Mouse (Mus musculus): ENCODE measurements at regions not wholly inside any gene's neighbourhood (a gene's known extent, or its start where the extent isn't known, plus 50 kb on each side); places are given as distances from the start of the nearest gene placed in this dataset.

DNA sequence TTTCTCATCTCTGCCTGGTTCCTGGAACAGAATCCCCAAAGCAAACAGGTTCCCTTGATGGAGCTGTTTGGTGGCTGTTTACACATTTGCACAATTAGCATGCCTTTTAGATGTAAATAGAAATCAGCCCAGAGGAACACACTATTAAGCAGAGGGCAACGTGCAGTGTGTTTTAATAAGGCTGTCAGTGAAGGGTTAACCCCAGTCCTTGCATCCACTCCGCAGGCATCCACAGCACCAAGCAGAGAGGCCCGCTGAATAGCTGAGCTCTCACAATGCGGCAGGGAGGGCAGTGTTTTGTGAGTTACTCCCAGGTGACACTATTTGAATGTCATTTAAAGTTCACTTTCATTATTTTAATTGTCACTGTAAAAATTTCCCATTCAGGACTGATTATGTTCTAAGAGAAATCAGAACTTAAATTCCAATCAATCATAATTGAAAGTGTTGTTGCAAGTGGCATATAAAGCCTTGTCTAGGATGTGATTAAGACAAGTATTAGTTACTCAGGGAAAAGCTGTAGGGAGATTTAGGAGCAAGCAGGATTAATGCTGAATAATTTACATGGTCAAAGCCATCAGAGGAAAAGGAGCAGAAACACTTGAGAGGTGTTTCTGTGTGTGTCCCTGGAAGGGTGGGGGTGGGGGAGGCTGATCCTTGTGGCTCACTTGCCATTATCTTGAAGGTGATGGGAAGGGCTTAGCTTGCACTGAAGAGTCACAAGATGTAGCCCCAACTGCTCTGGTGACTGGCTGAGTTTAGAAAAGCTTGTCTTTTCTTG, 528.1 kb downstream of the Gm9195 start:
- H3K4me1 ChIP-seq (ENCODE audit: insufficient read depth, low read depth, low read length): no peaks in the 10 kb centered on the region
- H3K9me3 ChIP-seq (ENCODE audit: low read length): no peaks in the 10 kb centered on the region
- no peaks in the 10 kb centered on the region for H3K27me3 ChIP-seq (replicated peaks; ENCODE audit: insufficient read depth, low read length)
- no peak overlapping the region for H3K9ac ChIP-seq (replicated peaks; ENCODE audit: low read depth)
- H3K36me3 ChIP-seq (ENCODE audit: insufficient read depth, low read length): no peaks in the 10 kb centered on the region
- no peak overlapping the region for H3K4me3 ChIP-seq (ENCODE audit: low read depth, low read length)
- TF ChIP-seq CTCF (IDR thresholded peaks at IDR 0.05) (no peak), EP300 (IDR thresholded peaks at IDR 0.05) (no peak)
- H3K27ac ChIP-seq (ENCODE audit: low read length): no peak overlapping the region
- ATAC-seq: no peak
- no peak overlapping the region for H3K4me2 ChIP-seq (replicated peaks; ENCODE audit: low read depth, low read length)
- no peak for DNase-seq (ENCODE audit: low spot score)
- WGBS: 6% methylated on average over 4 of the region's 4 CpGs

- H3K4me3 ChIP-seq (ENCODE audit: low read depth, low read length): no peak overlapping the region
Observed at GRCm38 (mm10) chr14:71948701-71949100, 542.9 kb downstream of the Gm9195 start.

DNA sequence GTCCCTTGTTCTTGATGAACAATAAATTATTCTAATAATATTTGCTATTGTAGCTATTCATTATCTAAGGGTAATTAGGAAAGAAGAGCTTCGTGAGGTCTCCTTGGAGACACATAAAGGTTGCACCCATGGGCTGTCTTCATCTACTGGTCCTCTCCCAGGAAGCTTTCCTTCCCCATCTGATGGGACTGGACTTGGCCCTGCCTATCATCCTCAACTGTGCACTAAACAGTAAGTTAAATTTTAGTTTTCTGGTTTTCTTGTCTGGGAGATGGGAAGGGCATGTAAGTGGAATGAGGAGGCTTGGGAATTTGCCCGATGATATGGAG, 554.5 kb downstream of the Gm9195 start:
- no peak for ATAC-seq
- Histone ChIP-seq H3K4me1 (ENCODE audit: insufficient read depth, low read depth, low read length) (no peaks in the 10 kb centered on the region), H3K9ac (replicated peaks; ENCODE audit: low read depth) (no peak overlapping the region), H3K36me3 (ENCODE audit: insufficient read depth, low read length) (no peaks in the 10 kb centered on the region), H3K9me3 (ENCODE audit: low read length) (no peaks in the 10 kb centered on the region), H3K4me3 (ENCODE audit: low read depth, low read length) (no peak overlapping the region), H3K27ac (ENCODE audit: low read length) (no peak overlapping the region), H3K4me2 (replicated peaks; ENCODE audit: low read depth, low read length) (no peak overlapping the region), H3K27me3 (replicated peaks; ENCODE audit: insufficient read depth, low read length) (no peaks in the 10 kb centered on the region)
- no peak for DNase-seq (ENCODE audit: low spot score)
- TF ChIP-seq CTCF (IDR thresholded peaks at IDR 0.05) (no peak), EP300 (IDR thresholded peaks at IDR 0.05) (no peak)
- 79% methylated on average over 2 of the region's 2 CpGs for WGBS

More at GRCm38 (mm10) chr14:71948701-71949100, 542.9 kb downstream of the Gm9195 start:
- no peak for TF ChIP-seq CTCF (IDR thresholded peaks at IDR 0.05)
- TF ChIP-seq EP300 (IDR thresholded peaks at IDR 0.05): no peak
- ATAC-seq (no peak), DNase-seq (ENCODE audit: low spot score) (no peak)
- Histone ChIP-seq H3K36me3 (ENCODE audit: insufficient read depth, low read length) (no peaks in the 10 kb centered on the region), H3K27me3 (replicated peaks; ENCODE audit: insufficient read depth, low read length) (no peaks in the 10 kb centered on the region), H3K9ac (replicated peaks; ENCODE audit: low read depth) (no peak overlapping the region), H3K4me2 (replicated peaks; ENCODE audit: low read depth, low read length) (no peak overlapping the region), H3K27ac (ENCODE audit: low read length) (no peak overlapping the region), H3K4me1 (ENCODE audit: insufficient read depth, low read depth, low read length) (no peaks in the 10 kb centered on the region), H3K9me3 (ENCODE audit: low read length) (no peaks in the 10 kb centered on the region)
- WGBS: 78% methylated on average over 2 of the region's 2 CpGs

GRCm38 (mm10) chr14:71936373-71937156, 555.1 kb downstream of the Gm9195 start:
- no peaks in the 10 kb centered on the region for H3K36me3 ChIP-seq (ENCODE audit: insufficient read depth, low read length)
- no peak overlapping the region for H3K4me2 ChIP-seq (replicated peaks; ENCODE audit: low read depth, low read length)
- WGBS: 61% methylated on average over 6 of the region's 6 CpGs
- DNase-seq (ENCODE audit: low spot score): no peak
- no peak overlapping the region for H3K4me3 ChIP-seq (ENCODE audit: low read depth, low read length)
- no peaks in the 10 kb centered on the region for H3K4me1 ChIP-seq (ENCODE audit: insufficient read depth, low read depth, low read length)
- no peak for TF ChIP-seq EP300 (IDR thresholded peaks at IDR 0.05)
- no peak for TF ChIP-seq CTCF (IDR thresholded peaks at IDR 0.05)
- no peaks in the 10 kb centered on the region for H3K27me3 ChIP-seq (replicated peaks; ENCODE audit: insufficient read depth, low read length)
- H3K9ac ChIP-seq (replicated peaks; ENCODE audit: low read depth): no peak overlapping the region
- H3K27ac ChIP-seq (ENCODE audit: low read length): no peak overlapping the region
- no peak for ATAC-seq
- H3K9me3 ChIP-seq (ENCODE audit: low read length): no peaks in the 10 kb centered on the region

- 51% methylated on average over 5 of the region's 5 CpGs for WGBS
- H3K9me3 ChIP-seq (ENCODE audit: low read length): no peaks in the 10 kb centered on the region
- TF ChIP-seq EP300 (IDR thresholded peaks at IDR 0.05): no peak
- TF ChIP-seq CTCF (IDR thresholded peaks at IDR 0.05): no peak
- no peak for DNase-seq (ENCODE audit: low spot score)
- H3K9ac ChIP-seq (replicated peaks; ENCODE audit: low read depth): no peak overlapping the region
- H3K4me2 ChIP-seq (replicated peaks; ENCODE audit: low read depth, low read length): no peak overlapping the region
- no peak for ATAC-seq
- H3K36me3 ChIP-seq (ENCODE audit: insufficient read depth, low read length): no peaks in the 10 kb centered on the region
- H3K27me3 ChIP-seq (replicated peaks; ENCODE audit: insufficient read depth, low read length): no peaks in the 10 kb centered on the region
- no peak overlapping the region for H3K27ac ChIP-seq (ENCODE audit: low read length)
- H3K4me3 ChIP-seq (ENCODE audit: low read depth, low read length): no peak overlapping the region
- no peaks in the 10 kb centered on the region for H3K4me1 ChIP-seq (ENCODE audit: insufficient read depth, low read depth, low read length)
Observed at GRCm38 (mm10) chr14:71915964-71916363, 575.7 kb downstream of the Gm9195 start.

DNA sequence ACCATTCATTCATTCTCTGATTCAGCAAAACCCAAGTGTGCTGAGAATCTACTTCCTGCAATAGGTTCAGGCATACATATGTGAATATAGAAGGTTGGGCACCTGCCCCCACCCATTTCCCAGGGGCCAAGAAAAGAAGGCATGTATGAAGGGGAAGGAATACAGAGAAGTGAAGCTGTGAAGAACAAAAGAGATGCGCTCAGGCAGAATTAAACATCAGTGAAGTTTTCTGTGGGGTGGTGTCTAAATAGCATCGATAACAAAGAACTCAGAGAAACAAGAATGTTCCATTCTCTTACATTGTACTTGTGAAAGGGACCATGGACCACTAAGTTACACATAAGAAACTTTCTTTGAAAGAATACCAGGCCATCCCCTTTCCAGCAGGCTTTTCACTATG, 580.7 kb downstream of the Gm9195 start:
- H3K36me3 ChIP-seq (ENCODE audit: insufficient read depth, low read length): no peaks in the 10 kb centered on the region
- no peak overlapping the region for H3K4me2 ChIP-seq (replicated peaks; ENCODE audit: low read depth, low read length)
- H3K9ac ChIP-seq (replicated peaks; ENCODE audit: low read depth): no peak overlapping the region
- ATAC-seq (no peak), DNase-seq (ENCODE audit: low spot score) (no peak)
- H3K27ac ChIP-seq (ENCODE audit: low read length): no peak overlapping the region
- no peaks in the 10 kb centered on the region for H3K27me3 ChIP-seq (replicated peaks; ENCODE audit: insufficient read depth, low read length)
- no peak overlapping the region for H3K4me3 ChIP-seq (ENCODE audit: low read depth, low read length)
- WGBS: 91% methylated on average over 2 of the region's 2 CpGs
- no peaks in the 10 kb centered on the region for H3K4me1 ChIP-seq (ENCODE audit: insufficient read depth, low read depth, low read length)
- TF ChIP-seq CTCF (IDR thresholded peaks at IDR 0.05) (no peak), EP300 (IDR thresholded peaks at IDR 0.05) (no peak)
- no peaks in the 10 kb centered on the region for H3K9me3 ChIP-seq (ENCODE audit: low read length)

Data from lung, postnatal 0 days (tissue).